Mouse (Mus musculus): ENCODE data around the gene Spon2. TPM values are rescaled to one million over a fixed set of nuclear protein-coding genes. Genes with fewer than 3 reads are reported as not detected.

The Spon2 gene
- polyA plus RNA-seq (2012; rRNA removed), result 3.0 and 6.5 TPM in 2 replicates

DNA sequence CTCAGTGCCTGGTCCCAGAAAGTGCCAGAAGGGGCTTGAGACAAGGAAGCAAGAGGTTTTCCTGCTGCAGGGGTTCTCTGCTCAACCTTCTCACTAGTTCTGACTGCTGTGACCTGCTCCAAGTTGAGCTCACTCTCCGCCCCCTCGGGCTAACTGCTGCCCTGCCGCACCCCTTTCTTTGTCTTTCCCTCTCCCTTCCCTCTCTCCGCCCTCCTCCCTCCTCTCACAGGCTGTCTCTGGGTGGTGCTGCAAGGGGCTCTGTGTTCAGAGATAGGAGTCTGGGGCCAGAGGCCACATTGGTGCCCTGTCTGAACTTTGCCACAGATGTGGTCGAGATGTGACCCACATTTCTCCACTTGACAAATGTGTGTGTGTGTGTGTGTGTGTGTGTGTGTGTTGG lies at the start of gene Spon2:
Spon2 (minus strand) TSS at position 375 of the 400 bp plus-strand sequence.

Other genes starting within 250 kb of the Spon2 start
- 354 and 391 TPM in 2 replicates for gene Ywhah, start 199.6 kb downstream of the Spon2 start, polyA plus RNA-seq (2012; rRNA removed)
- gene Slc5a1, start 114.2 kb downstream of the Spon2 start, polyA plus RNA-seq (2012; rRNA removed), result 0.02 and 0.06 TPM in 2 replicates
- gene Ctbp1, start 56.5 kb upstream of the Spon2 start, polyA plus RNA-seq (2012; rRNA removed), result 386 and 424 TPM in 2 replicates
- 165 and 167 TPM in 2 replicates for gene Maea, start 117.1 kb upstream of the Spon2 start, polyA plus RNA-seq (2012; rRNA removed)
- gene Uvssa, start 160.1 kb upstream of the Spon2 start, polyA plus RNA-seq (2012; rRNA removed), result 8.7 and 8.8 TPM in 2 replicates
- 1.7 and 2.8 TPM in 2 replicates for gene Nkx1-1, start 215.5 kb upstream of the Spon2 start, polyA plus RNA-seq (2012; rRNA removed)